In genomic region chr8:84698929-84699401, GRCm38 (mm10) we compare ENCODE assay signal across 7 mouse cellular contexts. TPM values are rescaled to one million over a fixed set of nuclear protein-coding genes. Genes with fewer than 3 reads are reported as not detected.
A peak's percentile ranks its signal among the peaks of the same experiment; 100 is the strongest.
DNase-seq lines count a peak whose midpoint lies in the region; ATAC-seq and TF ChIP-seq lines count a peak whose summit lies in the region.

No protein-coding gene starts in this region.

- H3K4me1 ChIP-seq in midbrain, embryonic 15.5 days: peaks cover 5% of the 10 kb centered on the region; the same call in 1 of the 2 replicates
- H3K4me1 ChIP-seq in midbrain, embryonic 10.5 days: peaks cover 21% of the 10 kb centered on the region
- H3K4me1 ChIP-seq in bone marrow macrophage, adult 2 months (ENCODE audit: control insufficient read depth, insufficient read depth, low read length): peaks cover 26% of the 10 kb centered on the region
- peaks cover 2% of the 10 kb centered on the region; the same call in 1 of the 2 replicates for H3K4me1 ChIP-seq in kidney, postnatal 0 days (replicated peaks; ENCODE audit: insufficient read depth, low read length)

- no peak for TF ChIP-seq CTCF in bone marrow macrophage, adult 2 months (IDR thresholded peaks at IDR 0.05; ENCODE audit: low read depth, low read length)
- TF ChIP-seq CTCF in kidney, postnatal 0 days (IDR thresholded peaks at IDR 0.05; ENCODE audit: low read depth): no peak

- H3K4me3 ChIP-seq in midbrain, embryonic 15.5 days: no peak overlapping the region
- H3K4me3 ChIP-seq in midbrain, embryonic 10.5 days: no peak overlapping the region
- H3K4me3 ChIP-seq in bone marrow macrophage, adult 2 months (ENCODE audit: insufficient read depth, low read length): peak overlapping the region; percentile 23; the same call in 1 of the 2 replicates
- no peak overlapping the region for H3K4me3 ChIP-seq in kidney, postnatal 0 days (replicated peaks; ENCODE audit: low read depth, low read length)

- peak overlapping the region; percentile 17; the same call in 1 of the 2 replicates for H3K27ac ChIP-seq in midbrain, embryonic 15.5 days
- no peak overlapping the region for H3K27ac ChIP-seq in midbrain, embryonic 10.5 days (replicated peaks)
- peak overlapping the region; percentile 99 for H3K27ac ChIP-seq in bone marrow macrophage, adult 2 months (ENCODE audit: insufficient read depth, low read depth, low read length)
- H3K27ac ChIP-seq in kidney, postnatal 0 days: peak overlapping the region; percentile 31

- no peaks in the 10 kb centered on the region for H3K9me3 ChIP-seq in midbrain, embryonic 15.5 days
- H3K9me3 ChIP-seq in midbrain, embryonic 10.5 days (replicated peaks): no peaks in the 10 kb centered on the region
- no peaks in the 10 kb centered on the region for H3K9me3 ChIP-seq in kidney, postnatal 0 days (replicated peaks; ENCODE audit: low read length)

- no peak overlapping the region for H3K4me2 ChIP-seq in midbrain, embryonic 15.5 days
- H3K4me2 ChIP-seq in kidney, postnatal 0 days (ENCODE audit: low read length): no peak overlapping the region

- ATAC-seq in midbrain, embryonic 15.5 days (replicated peaks): no peak
- ATAC-seq in kidney, postnatal 0 days (replicated peaks; ENCODE audit: low FRiP score, low read depth): no peak

- peaks cover 30% of the 10 kb centered on the region for H3K27me3 ChIP-seq in midbrain, embryonic 15.5 days (replicated peaks)
- H3K27me3 ChIP-seq in midbrain, embryonic 10.5 days (ENCODE audit: low read depth, poor library complexity, severe bottlenecking): peaks cover 50% of the 10 kb centered on the region
- peaks cover 18% of the 10 kb centered on the region; the same call in 1 of the 2 replicates for H3K27me3 ChIP-seq in kidney, postnatal 0 days (ENCODE audit: insufficient read depth, low read length)

- DNase-seq in midbrain, embryonic 10.5 days (ENCODE audit: low spot score): no peak
- DNase-seq in gastrocnemius, postnatal 10 days: peak; percentile 58
- DNase-seq in kidney, postnatal 0 days (ENCODE audit: low spot score): no peak
- peak; percentile 91 for DNase-seq in lung, postnatal 36 days
- no peak for DNase-seq in embryo, embryonic 10 days (ENCODE audit: low spot score)

- no peak for TF ChIP-seq POLR2A in bone marrow macrophage, adult 2 months (IDR thresholded peaks at IDR 0.05; ENCODE audit: borderline replicate concordance, low read depth, low read length)

- H3K36me3 ChIP-seq in midbrain, embryonic 15.5 days (replicated peaks): peaks cover 24% of the 10 kb centered on the region; the same call in 1 of the 2 replicates
- H3K36me3 ChIP-seq in midbrain, embryonic 10.5 days: peaks cover 62% of the 10 kb centered on the region
- H3K36me3 ChIP-seq in kidney, postnatal 0 days (ENCODE audit: insufficient read depth, low read length): peaks cover 27% of the 10 kb centered on the region; the same call in 1 of the 2 replicates

- 87% methylated on average over 9 of the region's 9 CpGs for WGBS in midbrain, embryonic 15.5 days
- WGBS in midbrain, embryonic 10.5 days: 97% methylated on average over 9 of the region's 9 CpGs
- WGBS in kidney, postnatal 0 days: 83% methylated on average over 9 of the region's 9 CpGs

- no peak overlapping the region for H3K9ac ChIP-seq in midbrain, embryonic 15.5 days
- H3K9ac ChIP-seq in kidney, postnatal 0 days (ENCODE audit: low read depth, low read length): no peak overlapping the region

RNA-seq across cellular contexts. Expression of gene Lyl1, which starts 2.3 kb away (rescaled TPM):
- 3.4 and 4.2 TPM in 2 replicates for polyA plus RNA-seq in midbrain, embryonic 15.5 days (2015; fragmentation: Nextera tagmentation; extraction: Ambion mirVana)
- 4.8 and 5.8 TPM in 2 replicates for polyA plus RNA-seq in midbrain, embryonic 10.5 days (2016; fragmentation: Nextera tagmentation; extraction: Ambion mirVana)
- 91.9 and 102 TPM in 2 replicates for polyA plus RNA-seq in bone marrow macrophage, adult 2 months (2012; ENCODE audit: insufficient read depth, insufficient read length, missing spikeins)
- 1 to 10 TPM; 3.3 to 5.4 TPM for total RNA-seq in gastrocnemius, postnatal 10 days (2021)
- 6.1 and 6.4 TPM in 2 replicates for polyA plus RNA-seq in kidney, postnatal 0 days (2015; fragmentation: Nextera tagmentation; extraction: Ambion mirVana)

RNA-seq across cellular contexts. Expression of gene Nacc1, which starts 11.3 kb away (rescaled TPM):
- polyA plus RNA-seq in midbrain, embryonic 15.5 days (2015; fragmentation: Nextera tagmentation; extraction: Ambion mirVana): 16.3 and 17.2 TPM in 2 replicates
- 24.8 and 26.3 TPM in 2 replicates for polyA plus RNA-seq in midbrain, embryonic 10.5 days (2016; fragmentation: Nextera tagmentation; extraction: Ambion mirVana)
- polyA plus RNA-seq in bone marrow macrophage, adult 2 months (2012; ENCODE audit: insufficient read depth, insufficient read length, missing spikeins): 30.8 and 35.2 TPM in 2 replicates
- total RNA-seq in gastrocnemius, postnatal 10 days (2021): 10 to 100 TPM; 38.2 to 39.1 TPM
- polyA plus RNA-seq in kidney, postnatal 0 days (2015; fragmentation: Nextera tagmentation; extraction: Ambion mirVana): 15.9 and 16.1 TPM in 2 replicates

RNA-seq across cellular contexts. Expression of gene Trmt1, which starts 12.9 kb away (rescaled TPM):
- polyA plus RNA-seq in midbrain, embryonic 15.5 days (2015; fragmentation: Nextera tagmentation; extraction: Ambion mirVana): 63.3 and 66.7 TPM in 2 replicates
- 56.4 and 58.1 TPM in 2 replicates for polyA plus RNA-seq in midbrain, embryonic 10.5 days (2016; fragmentation: Nextera tagmentation; extraction: Ambion mirVana)
- polyA plus RNA-seq in bone marrow macrophage, adult 2 months (2012; ENCODE audit: insufficient read depth, insufficient read length, missing spikeins): 46.8 and 58.4 TPM in 2 replicates
- total RNA-seq in gastrocnemius, postnatal 10 days (2021): 10 to 100 TPM; 33.7 to 43.9 TPM
- polyA plus RNA-seq in kidney, postnatal 0 days (2015; fragmentation: Nextera tagmentation; extraction: Ambion mirVana): 55.3 and 56.1 TPM in 2 replicates

RNA-seq across cellular contexts. Expression of gene G430095P16Rik, which starts 23.8 kb away (rescaled TPM):
- polyA plus RNA-seq in midbrain, embryonic 15.5 days (2015; fragmentation: Nextera tagmentation; extraction: Ambion mirVana): 0.97 and 1.8 TPM in 2 replicates
- polyA plus RNA-seq in midbrain, embryonic 10.5 days (2016; fragmentation: Nextera tagmentation; extraction: Ambion mirVana): 1.1 and 1.4 TPM in 2 replicates
- 1.0 and 1.1 TPM in 2 replicates for polyA plus RNA-seq in bone marrow macrophage, adult 2 months (2012; ENCODE audit: insufficient read depth, insufficient read length, missing spikeins)
- 1 to 10 TPM; 2.2 to 2.8 TPM for total RNA-seq in gastrocnemius, postnatal 10 days (2021)
- polyA plus RNA-seq in kidney, postnatal 0 days (2015; fragmentation: Nextera tagmentation; extraction: Ambion mirVana): 1.9 and 2.5 TPM in 2 replicates

RNA-seq across cellular contexts. Expression of gene Ier2, which starts 36.3 kb away (rescaled TPM):
- polyA plus RNA-seq in midbrain, embryonic 15.5 days (2015; fragmentation: Nextera tagmentation; extraction: Ambion mirVana): 16.9 and 17.8 TPM in 2 replicates
- 63.6 and 78.2 TPM in 2 replicates for polyA plus RNA-seq in midbrain, embryonic 10.5 days (2016; fragmentation: Nextera tagmentation; extraction: Ambion mirVana)
- 23.3 and 24.7 TPM in 2 replicates for polyA plus RNA-seq in bone marrow macrophage, adult 2 months (2012; ENCODE audit: insufficient read depth, insufficient read length, missing spikeins)
- 10 to 100 TPM; 10.9 to 17.6 TPM for total RNA-seq in gastrocnemius, postnatal 10 days (2021)
- polyA plus RNA-seq in kidney, postnatal 0 days (2015; fragmentation: Nextera tagmentation; extraction: Ambion mirVana): 77.4 and 83.8 TPM in 2 replicates

Comparison
In these comparisons a context has a peak if more than half of its experiments do, and no peak if none do; other contexts are left out.
1. DNase-seq: peak in gastrocnemius, postnatal 10 days (single experiment) and lung, postnatal 36 days (single experiment); none in midbrain, embryonic 10.5 days (single experiment), kidney, postnatal 0 days (single experiment) and embryo, embryonic 10 days (single experiment).
2. RNA of gene Lyl1, which starts 2.3 kb away (polyA plus RNA-seq): 91.9 to 102 TPM in bone marrow macrophage, adult 2 months; 6.1 to 6.4 TPM in kidney, postnatal 0 days, 4.8 to 5.8 TPM in midbrain, embryonic 10.5 days and 3.4 to 4.2 TPM in midbrain, embryonic 15.5 days; every median in the first group is over 10 times any median in the second.